Comparison of ENCODE assay signal across 8 mouse cellular contexts in genomic region chr7:78846066-78846716, GRCm38 (mm10). TPM values are rescaled to one million over a fixed set of nuclear protein-coding genes. Genes with fewer than 3 reads are reported as not detected.
DNase-seq lines count a peak whose midpoint lies in the region; TF ChIP-seq lines count a peak whose summit lies in the region.

No protein-coding gene starts in this region.

- intact Hi-C loops in left cerebral cortex, adult 2 months (cut with DNase I): loop anchor here (2.0 to 5.0 kb wide), 4 partner anchors 36 to 55 kb away; no protein-coding TSS in a partner anchor
- intact Hi-C loops in left cerebral cortex, postnatal 25 days (cut with DNase I): loop anchor here (2.0 kb wide), 1 partner anchor 47 kb away; no protein-coding TSS in a partner anchor

- peak overlapping the region; percentile 88 for H3K4me3 ChIP-seq in left cerebral cortex, adult 2 months
- H3K4me3 ChIP-seq in cortical plate, adult 2 months (ENCODE audit: insufficient read depth, low read length): peak overlapping the region; percentile 56

- H3K27ac ChIP-seq in left cerebral cortex, adult 2 months: peak overlapping the region; percentile 93
- H3K27ac ChIP-seq in cortical plate, adult 2 months (ENCODE audit: insufficient read depth, low read length): no peak overlapping the region

- TF ChIP-seq CTCF in left cerebral cortex, adult 2 months (IDR thresholded peaks at IDR 0.05): no peak
- no peak for TF ChIP-seq CTCF in cortical plate, adult 2 months (IDR thresholded peaks at IDR 0.05; ENCODE audit: extremely low read depth, insufficient read depth, low read length)

- no peak for TF ChIP-seq POLR2A in cortical plate, adult 2 months (IDR thresholded peaks at IDR 0.05; ENCODE audit: extremely low read depth, insufficient read depth, low read length)

- H3K4me1 ChIP-seq in cortical plate, adult 2 months (ENCODE audit: control insufficient read depth, insufficient read depth, low read length): no peaks in the 10 kb centered on the region

- DNase-seq in left cerebral cortex, adult 2 months (ENCODE audit: extremely low spot score in 1 of 2, low spot score in 2 of 2): no peak
- DNase-seq in left cerebral cortex, postnatal 25 days (ENCODE audit: low spot score in 2 of 2): no peak
- peak; percentile 58 for DNase-seq in induced T-regulatory cell, adult 2 months (ENCODE audit: low read depth)
- peak; percentile 3 to 8 for DNase-seq in natural killer cell, adult 2 months (ENCODE audit: low spot score in 2 of 2)
- no peak for DNase-seq in spleen, postnatal 10 days (ENCODE audit: low spot score in 2 of 2)
- no peak for DNase-seq in left cerebral cortex, adult 9 months (ENCODE audit: low spot score in 2 of 2)
- no peak for DNase-seq in lung, postnatal 4 days

RNA-seq across cellular contexts. Expression of gene Det1, which starts 0.9 kb away (rescaled TPM):
- 1 to 10 TPM; 6.1 TPM for total RNA-seq in left cerebral cortex, adult 2 months (2021)
- 1 to 10 TPM; 5.4 to 5.9 TPM for total RNA-seq in left cerebral cortex, postnatal 25 days (2021)
- polyA plus RNA-seq in cortical plate, adult 2 months (2012; rRNA removed): 6.1 and 6.3 TPM in 2 replicates

RNA-seq across cellular contexts. Expression of gene Aen, which starts 49.5 kb away (rescaled TPM):
- total RNA-seq in left cerebral cortex, adult 2 months (2021): 10 to 100 TPM; 20.6 to 22.1 TPM
- total RNA-seq in left cerebral cortex, postnatal 25 days (2021): 10 to 100 TPM; 20.3 to 21.5 TPM
- 21.8 and 22.7 TPM in 2 replicates for polyA plus RNA-seq in cortical plate, adult 2 months (2012; rRNA removed)

Comparison
In these comparisons a context has a peak if more than half of its experiments do, and no peak if none do; other contexts are left out.
1. DNase-seq: peak in induced T-regulatory cell, adult 2 months (single experiment) and natural killer cell, adult 2 months (2 of 2); none in left cerebral cortex, adult 2 months (0 of 2), left cerebral cortex, postnatal 25 days (0 of 2), spleen, postnatal 10 days (0 of 2), left cerebral cortex, adult 9 months (0 of 2) and lung, postnatal 4 days (0 of 2).